Mouse (Mus musculus): ENCODE data around the gene Gm20425.
A peak's percentile ranks its signal among the peaks of the same experiment; 100 is the strongest.

Gene Gm20425

GRCm38 (mm10) chr9:103230151-103230951, at the start of gene Gm20425, which contains the start of gene Trf:
TSS of gene Gm20425 (minus strand) at chr9:103230307.
TSS of gene Trf (minus strand) at chr9:103230444.
- peak; percentile 24 for DNase-seq (ENCODE audit: low read depth, low spot score)

DNA sequence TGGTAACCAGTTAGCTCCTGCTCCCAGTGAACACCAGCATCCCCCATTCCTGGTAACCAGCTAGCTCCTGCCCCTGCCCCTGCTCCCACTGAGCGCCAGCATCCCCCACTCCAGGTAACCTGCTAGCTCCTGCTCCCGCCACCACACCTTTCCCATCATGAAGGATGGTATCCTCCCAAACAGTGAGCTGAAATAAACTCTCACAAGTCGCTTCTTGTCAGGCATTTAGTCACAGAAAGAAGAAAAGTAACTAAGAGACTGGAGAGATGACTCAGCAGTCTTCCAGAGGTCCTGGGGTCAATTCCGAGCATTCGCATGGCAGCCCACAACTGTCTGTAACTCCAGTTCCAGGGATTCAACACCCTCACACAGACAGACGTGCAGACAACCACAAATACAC, 46.8 kb upstream of the Gm20425 start:
- DNase-seq (ENCODE audit: low read depth, low spot score), result no peak

GRCm38 (mm10) chr9:103275676-103276075, 45.6 kb upstream of the Gm20425 start:
- no peak for DNase-seq (ENCODE audit: low read depth, low spot score)

DNA sequence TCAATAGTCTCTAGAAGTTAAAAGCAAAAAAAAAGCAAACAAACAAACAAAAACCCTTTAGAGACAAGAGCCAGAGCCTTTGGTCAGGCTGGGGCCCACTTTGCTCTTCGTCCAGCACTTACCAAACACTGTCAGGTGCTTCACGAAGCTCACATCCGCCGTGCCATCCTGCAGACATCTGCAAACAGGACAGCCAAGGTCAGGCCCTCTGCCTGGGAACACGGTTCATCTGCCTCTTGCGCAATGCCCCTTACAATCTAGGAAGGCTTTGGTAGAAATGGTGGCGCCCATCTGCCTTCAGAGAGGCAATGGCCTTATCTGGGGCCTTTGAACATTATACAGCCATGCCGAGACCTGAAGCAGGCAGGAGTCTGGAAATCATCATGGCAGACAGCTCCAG, 44.7 kb upstream of the Gm20425 start:
- no peak for DNase-seq (ENCODE audit: low read depth, low spot score)

GRCm38 (mm10) chr9:103271104-103271503, 41.0 kb upstream of the Gm20425 start:
- DNase-seq (ENCODE audit: low read depth, low spot score), result no peak

- no peak for DNase-seq (ENCODE audit: low read depth, low spot score)
Observed at GRCm38 (mm10) chr9:103265778-103266177, 35.7 kb upstream of the Gm20425 start.

- no peak for DNase-seq (ENCODE audit: low read depth, low spot score)
Observed at GRCm38 (mm10) chr9:103252906-103253305, 22.8 kb upstream of the Gm20425 start.

- no peak for DNase-seq (ENCODE audit: low read depth, low spot score)
Observed at GRCm38 (mm10) chr9:103248618-103249017, 18.5 kb upstream of the Gm20425 start.

DNA sequence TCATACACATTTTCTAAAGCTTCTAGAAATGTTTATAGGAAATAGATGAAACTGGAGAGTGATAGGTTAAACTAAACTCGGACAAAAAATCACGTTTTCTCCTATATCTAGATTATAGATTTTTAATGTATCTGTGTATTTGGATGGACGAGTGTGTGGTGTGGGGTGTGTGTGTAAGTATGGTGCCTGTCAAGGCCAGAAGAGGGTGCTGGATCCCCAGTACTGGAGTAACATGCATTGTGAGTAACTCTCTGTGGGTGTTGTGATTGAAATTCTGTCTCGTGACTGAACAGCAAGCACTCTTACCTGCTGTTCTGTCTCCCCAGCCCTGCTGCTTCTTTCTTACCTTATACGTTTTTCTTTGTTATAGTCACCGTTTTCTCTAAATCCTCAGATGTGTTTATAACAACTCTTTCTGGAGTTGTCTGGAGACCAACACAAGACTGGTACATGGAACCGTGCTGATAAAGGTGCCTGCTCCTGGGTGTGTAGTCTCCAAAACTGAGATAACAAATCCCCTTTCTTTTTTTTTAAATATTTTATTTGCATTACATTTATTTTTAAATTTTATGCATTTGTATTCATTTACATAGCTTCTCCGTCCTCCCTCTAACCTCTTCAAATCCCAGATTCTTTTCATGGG, 16.5 kb upstream of the Gm20425 start:
- DNase-seq (ENCODE audit: low read depth, low spot score), result no peak

- no peak for DNase-seq (ENCODE audit: low read depth, low spot score)
Observed at GRCm38 (mm10) chr9:103243640-103244039, 13.5 kb upstream of the Gm20425 start.

DNA sequence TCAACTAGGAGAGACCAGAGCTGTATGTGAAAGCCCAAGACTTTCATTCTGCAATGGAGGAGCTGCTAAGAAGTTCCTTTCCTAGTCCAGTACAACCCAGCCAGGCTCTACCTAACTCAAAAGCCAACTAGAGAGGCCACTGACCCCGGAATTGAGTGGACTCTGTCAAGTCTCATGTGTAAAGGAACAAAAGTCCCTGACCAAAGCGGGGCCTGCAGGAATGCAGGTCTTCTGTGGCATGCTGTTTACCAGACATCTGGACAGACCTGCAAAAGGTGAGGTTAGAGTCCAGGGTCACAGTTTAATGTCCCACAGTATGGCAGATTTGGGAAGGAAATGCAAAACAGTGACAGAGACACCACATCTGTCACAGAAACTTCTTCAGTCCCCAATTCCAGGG, 11.1 kb upstream of the Gm20425 start:
- DNase-seq (ENCODE audit: low read depth, low spot score), result no peak

GRCm38 (mm10) chr9:103239471-103239870, 9.4 kb upstream of the Gm20425 start:
- no peak for DNase-seq (ENCODE audit: low read depth, low spot score)

- DNase-seq (ENCODE audit: low read depth, low spot score), result no peak
Observed at GRCm38 (mm10) chr9:103234565-103235165, 4.6 kb upstream of the Gm20425 start.

- DNase-seq (ENCODE audit: low read depth, low spot score), result no peak
Observed at GRCm38 (mm10) chr9:103234059-103234458, 4.0 kb upstream of the Gm20425 start.

GRCm38 (mm10) chr9:103233006-103233395, 2.9 kb upstream of the Gm20425 start:
- no peak for DNase-seq (ENCODE audit: low read depth, low spot score)

- no peak for DNase-seq (ENCODE audit: low read depth, low spot score)
Observed at GRCm38 (mm10) chr9:103232232-103233005, 2.3 kb upstream of the Gm20425 start.

- DNase-seq (ENCODE audit: low read depth, low spot score), result no peak
Observed at GRCm38 (mm10) chr9:103229037-103229867, 855 bp downstream of the Gm20425 start.

DNA sequence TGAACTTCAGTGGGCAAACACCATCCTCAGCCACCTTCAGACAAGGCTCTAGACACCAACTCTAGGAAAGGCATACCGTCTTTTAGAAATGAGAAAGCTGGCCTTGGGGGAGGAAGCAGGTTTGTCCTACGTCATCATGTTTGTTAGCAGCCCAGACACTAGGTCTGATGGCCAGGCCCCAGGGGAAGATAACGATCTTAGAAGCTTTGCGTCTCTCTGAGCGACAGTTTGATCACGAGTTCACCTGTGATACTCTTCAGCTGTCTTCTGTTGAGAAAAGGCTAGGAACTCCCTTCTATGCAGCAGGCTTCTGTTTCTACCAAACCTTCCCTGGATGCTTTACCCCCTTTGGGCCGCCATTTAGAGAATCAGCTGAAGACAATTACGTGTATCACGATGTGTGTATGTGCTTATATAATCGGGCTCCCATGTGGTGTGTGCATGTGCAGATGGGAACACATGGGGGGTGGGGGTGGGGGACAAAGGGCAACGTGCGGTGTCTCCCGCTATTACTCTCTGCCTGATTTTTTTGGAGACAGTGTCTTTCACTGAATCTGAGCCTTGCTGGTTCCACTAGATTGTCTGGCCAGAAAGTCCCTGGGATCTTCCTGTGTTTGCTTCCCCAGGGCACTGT, 1.6 kb downstream of the Gm20425 start:
- DNase-seq (ENCODE audit: low read depth, low spot score), result no peak

GRCm38 (mm10) chr9:103227760-103228159, 2.3 kb downstream of the Gm20425 start:
- no peak for DNase-seq (ENCODE audit: low read depth, low spot score)

DNA sequence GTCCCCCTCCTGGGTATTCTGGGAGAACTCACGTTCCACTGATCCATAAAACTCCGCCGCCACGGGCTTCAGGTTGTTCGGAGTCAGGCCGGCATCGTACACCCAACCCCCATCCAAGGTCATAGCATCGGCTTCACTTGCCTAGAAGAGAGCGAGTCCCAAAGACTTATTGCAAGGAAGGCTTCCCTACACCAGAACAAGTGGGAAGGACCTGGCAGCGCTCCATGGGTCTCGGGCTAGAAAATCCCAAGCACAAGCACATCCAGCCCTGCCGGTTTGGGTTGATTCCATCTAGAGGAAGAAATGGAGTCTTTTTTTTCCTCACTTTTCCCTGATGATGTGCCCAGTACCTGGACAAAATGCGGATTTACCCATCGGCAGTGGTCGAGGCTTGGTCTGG, 3.3 kb downstream of the Gm20425 start:
- no peak for DNase-seq (ENCODE audit: low read depth, low spot score)

- DNase-seq (ENCODE audit: low read depth, low spot score), result peak; percentile 30
Observed at GRCm38 (mm10) chr9:103225464-103225863, 4.6 kb downstream of the Gm20425 start.

Data from CD4-positive helper T cell, adult 2 months (primary cell).